Mouse (Mus musculus): Measurements from ENCODE around the gene Pitpnc1. TPM values are rescaled to one million over a fixed set of nuclear protein-coding genes. Genes with fewer than 3 reads are reported as not detected.

The Pitpnc1 gene
- total and polyA plus RNA-seq, 3 experiments: 2.4 to 5.4 (median 3.6) TPM

- dilution Hi-C loops (cut with MboI; ENCODE audit: extremely low pct_ligation_motif_present, extremely low pct_unique_long_range_greater_than_20kb, low sequenced_read_pairs): no loop called here
Observed at GRCm38 (mm10) chr11:107241678-107242077, 228.8 kb downstream of the Pitpnc1 start.

GRCm38 (mm10) chr11:107238506-107238905 lies 232.0 kb downstream of the Pitpnc1 start:
- TF ChIP-seq SMC3 (IDR thresholded peaks at IDR 0.05; ENCODE audit: low read depth, low read length) (no peak), CTCF (conservative IDR thresholded peaks at IDR 0.05 in 1 of 2, IDR thresholded peaks at IDR 0.05 in 1 of 2; ENCODE audit: low read depth in 2 of 2, low read length in 2 of 2) (no peak), ZMIZ1 (IDR thresholded peaks at IDR 0.05; ENCODE audit: low read depth, low read length) (no peak), E2F4 (IDR thresholded peaks at IDR 0.05; ENCODE audit: insufficient replicate concordance, low read depth, low read length) (no peak), POLR2AphosphoS2 (IDR thresholded peaks at IDR 0.05; ENCODE audit: low read depth, low read length) (no peak), CHD1 (IDR thresholded peaks at IDR 0.05; ENCODE audit: low read depth, low read length) (no peak), IRF4 (IDR thresholded peaks at IDR 0.05; ENCODE audit: low read depth, low read length) (no peak), GABPA (IDR thresholded peaks at IDR 0.05; ENCODE audit: insufficient replicate concordance, low read depth, low read length) (no peak), NRF1 (IDR thresholded peaks at IDR 0.05; ENCODE audit: low read depth, low read length) (no peak), RCOR1 (conservative IDR thresholded peaks at IDR 0.05; ENCODE audit: low read depth, low read length) (no peak), POLR2A (IDR thresholded peaks at IDR 0.05; ENCODE audit: low read depth, low read length) (no peak)
- Histone ChIP-seq H3K9me3 (replicated peaks; ENCODE audit: low read length) (no peaks in the 10 kb centered on the region), H3K27ac (ENCODE audit: insufficient read depth, low read depth) (no peak overlapping the region), H3K4me1 (ENCODE audit: control insufficient read depth in 1 of 2, insufficient read depth in 2 of 2) (no peaks in the 10 kb centered on the region), H3K4me3 (replicated peaks in 1 of 3; ENCODE audit: low read depth in 2 of 3, low read length in 2 of 3, poor library complexity in 1 of 3) (no peak overlapping the region), H3K27me3 (replicated peaks) (no peaks in the 10 kb centered on the region), H3K79me2 (replicated peaks; ENCODE audit: control insufficient read depth, extremely low read depth, insufficient read depth, poor library complexity, severe bottlenecking) (no peaks in the 10 kb centered on the region), H3K4me2 (ENCODE audit: insufficient read depth, low read depth, poor library complexity, severe bottlenecking) (no peak overlapping the region), H3K9ac (ENCODE audit: insufficient read depth, low read depth) (no peak overlapping the region), H3K36me3 (replicated peaks in 1 of 2; ENCODE audit: control insufficient read depth in 1 of 2, insufficient read depth in 1 of 2, low read length in 1 of 2) (no peaks in the 10 kb centered on the region)
- in situ Hi-C loops (cut with MboI; ENCODE audit: low pct_ligation_motif_present, low pct_unique_long_range_greater_than_20kb, low sequenced_read_pairs): no loop called here
- dilution Hi-C loops (cut with MboI; ENCODE audit: extremely low pct_ligation_motif_present, extremely low pct_unique_long_range_greater_than_20kb, low sequenced_read_pairs): no loop called here
- DNase-seq (ENCODE audit: extremely low read depth): no peak

More at GRCm38 (mm10) chr11:107241678-107242077, 228.8 kb downstream of the Pitpnc1 start:
- Histone ChIP-seq H3K4me3 (replicated peaks in 1 of 3; ENCODE audit: low read depth in 2 of 3, low read length in 2 of 3, poor library complexity in 1 of 3) (no peak overlapping the region), H3K27ac (ENCODE audit: insufficient read depth, low read depth) (no peak overlapping the region), H3K36me3 (replicated peaks in 1 of 2; ENCODE audit: control insufficient read depth in 1 of 2, insufficient read depth in 1 of 2, low read length in 1 of 2) (no peaks in the 10 kb centered on the region), H3K9ac (ENCODE audit: insufficient read depth, low read depth) (no peak overlapping the region), H3K9me3 (replicated peaks; ENCODE audit: low read length) (peaks cover 4% of the 10 kb centered on the region), H3K27me3 (replicated peaks) (no peaks in the 10 kb centered on the region), H3K4me2 (ENCODE audit: insufficient read depth, low read depth, poor library complexity, severe bottlenecking) (no peak overlapping the region), H3K4me1 (ENCODE audit: control insufficient read depth in 1 of 2, insufficient read depth in 2 of 2) (no peaks in the 10 kb centered on the region), H3K79me2 (replicated peaks; ENCODE audit: control insufficient read depth, extremely low read depth, insufficient read depth, poor library complexity, severe bottlenecking) (no peaks in the 10 kb centered on the region)
- DNase-seq (ENCODE audit: extremely low read depth): no peak
- in situ Hi-C loops (cut with MboI; ENCODE audit: low pct_ligation_motif_present, low pct_unique_long_range_greater_than_20kb, low sequenced_read_pairs): no loop called here
- TF ChIP-seq POLR2AphosphoS2 (IDR thresholded peaks at IDR 0.05; ENCODE audit: low read depth, low read length): no peak
- no peak for TF ChIP-seq ZC3H11A (IDR thresholded peaks at IDR 0.05; ENCODE audit: low read depth, low read length)
- TF ChIP-seq IRF4 (IDR thresholded peaks at IDR 0.05; ENCODE audit: low read depth, low read length): no peak
- TF ChIP-seq CTCF (conservative IDR thresholded peaks at IDR 0.05 in 1 of 2, IDR thresholded peaks at IDR 0.05 in 1 of 2; ENCODE audit: low read depth in 2 of 2, low read length in 2 of 2): no peak
- TF ChIP-seq USF1 (IDR thresholded peaks at IDR 0.05; ENCODE audit: low read depth, low read length): peak; percentile 54
- peak; percentile 37; the same call in 1 of the 2 replicates for TF ChIP-seq USF2 (conservative IDR thresholded peaks at IDR 0.05; ENCODE audit: low read depth, low read length)

DNA sequence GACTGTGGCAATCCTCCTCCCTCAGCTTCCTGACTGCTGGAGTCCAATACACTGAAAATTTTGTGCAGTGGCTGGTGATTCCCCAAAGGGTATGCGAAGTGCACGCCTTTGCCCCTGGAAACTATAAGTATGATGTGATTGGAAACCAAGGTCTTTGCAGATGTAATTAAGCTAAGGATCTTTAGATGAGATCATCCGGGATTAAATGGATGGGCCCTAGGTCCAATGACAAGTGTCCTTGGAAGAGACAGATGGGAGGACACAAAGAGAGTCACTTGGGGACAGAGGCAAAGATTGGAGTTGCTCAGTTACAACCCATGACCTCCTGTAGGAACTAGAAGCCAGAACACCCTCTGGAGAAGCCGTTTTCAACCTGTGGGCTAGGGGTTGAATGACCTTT lies 233.0 kb downstream of the Pitpnc1 start:
- no peak overlapping the region for H3K9ac ChIP-seq (ENCODE audit: insufficient read depth, low read depth)
- H3K27ac ChIP-seq (ENCODE audit: insufficient read depth, low read depth): no peak overlapping the region
- no peak for TF ChIP-seq E2F4 (IDR thresholded peaks at IDR 0.05; ENCODE audit: insufficient replicate concordance, low read depth, low read length)
- no peak for TF ChIP-seq KAT2A (IDR thresholded peaks at IDR 0.05; ENCODE audit: insufficient replicate concordance, low read length)
- no peak for TF ChIP-seq JUN (IDR thresholded peaks at IDR 0.05; ENCODE audit: insufficient read depth, low read depth, low read length)
- no peak for TF ChIP-seq ZMIZ1 (IDR thresholded peaks at IDR 0.05; ENCODE audit: low read depth, low read length)
- H3K27me3 ChIP-seq (replicated peaks): no peaks in the 10 kb centered on the region
- no peaks in the 10 kb centered on the region for H3K9me3 ChIP-seq (replicated peaks; ENCODE audit: low read length)
- no peak overlapping the region for H3K4me3 ChIP-seq (replicated peaks in 1 of 3; ENCODE audit: low read depth in 2 of 3, low read length in 2 of 3, poor library complexity in 1 of 3)
- dilution Hi-C loops (cut with MboI; ENCODE audit: extremely low pct_ligation_motif_present, extremely low pct_unique_long_range_greater_than_20kb, low sequenced_read_pairs) (no loop called here), in situ Hi-C loops (cut with MboI; ENCODE audit: low pct_ligation_motif_present, low pct_unique_long_range_greater_than_20kb, low sequenced_read_pairs) (no loop called here)
- no peak overlapping the region for H3K4me2 ChIP-seq (ENCODE audit: insufficient read depth, low read depth, poor library complexity, severe bottlenecking)
- no peaks in the 10 kb centered on the region for H3K79me2 ChIP-seq (replicated peaks; ENCODE audit: control insufficient read depth, extremely low read depth, insufficient read depth, poor library complexity, severe bottlenecking)
- DNase-seq (ENCODE audit: extremely low read depth): no peak
- H3K4me1 ChIP-seq (ENCODE audit: control insufficient read depth in 1 of 2, insufficient read depth in 2 of 2): no peaks in the 10 kb centered on the region
- no peaks in the 10 kb centered on the region for H3K36me3 ChIP-seq (replicated peaks in 1 of 2; ENCODE audit: control insufficient read depth in 1 of 2, insufficient read depth in 1 of 2, low read length in 1 of 2)
